Mouse (Mus musculus) embryonic facial prominence, embryonic 13.5 days (tissue): Measurements from ENCODE around the gene Smpd2. TPM values are rescaled to one million over a fixed set of nuclear protein-coding genes. Genes with fewer than 3 reads are reported as not detected.
A peak's percentile ranks its signal among the peaks of the same experiment; 100 is the strongest.
"Not testable (repeated sequence)": the region's sequence is repeated elsewhere in the genome, so short reads cannot be mapped to it uniquely, and the experiment has no call there.

Experiments
- ATAC-seq: fragments of 200-750 bp; cut with Nextera tagmentation; 2 replicates; pipeline ENCODE4 v1.8.0; 2017; ENCODE audit warnings: low read depth; ENCODE audit not compliant: insufficient number of reproducible peaks, insufficient read depth, low FRiP score, low TSS enrichment
- H3K27ac ChIP-seq: fragments of 300-500 bp; sonication (generic); 2 replicates; pipeline ENCODE4 v1.5.1; 2015; ENCODE audit warnings: moderate library complexity, mild to moderate bottlenecking, inconsistent platforms
- H3K27me3 ChIP-seq: fragments of 300-500 bp; sonication (generic); 2 replicates; pipeline ENCODE4 v1.6.1; 2015; ENCODE audit warnings: mild to moderate bottlenecking, inconsistent platforms
- H3K36me3 ChIP-seq: fragments of 300-500 bp; sonication (generic); 2 replicates; pipeline ENCODE4 v1.6.1; 2015; ENCODE audit warnings: mild to moderate bottlenecking, inconsistent platforms
- H3K4me1 ChIP-seq: fragments of 300-500 bp; sonication (generic); 2 replicates; pipeline ENCODE4 v1.6.1; 2015; ENCODE audit warnings: inconsistent platforms
- H3K4me2 ChIP-seq: fragments of 300-500 bp; sonication (generic); 2 replicates; pipeline ENCODE4 v1.6.1; 2015; ENCODE audit warnings: moderate library complexity, mild to moderate bottlenecking, inconsistent platforms
- H3K4me3 ChIP-seq: fragments of 300-500 bp; sonication (generic); 2 replicates; pipeline ENCODE4 v1.5.1; 2015; ENCODE audit warnings: mild to moderate bottlenecking, inconsistent platforms
- H3K9ac ChIP-seq: fragments of 300-500 bp; sonication (generic); 2 replicates; pipeline ENCODE4 v1.6.1; 2015; ENCODE audit warnings: mild to moderate bottlenecking, inconsistent platforms
- H3K9me3 ChIP-seq: fragments of 300-500 bp; sonication (generic); 2 replicates; pipeline ENCODE4 v1.6.1; 2016; ENCODE audit warnings: inconsistent platforms
- WGBS: fragments of 180-500 bp; shearing (Covaris S2); methylation state at CpG from one replicate; pipeline ENCODE4 v1.1.7; 2015; ENCODE audit warnings: mixed read lengths; 5-methylcytosine and 5-hydroxymethylcytosine counted together
- polyA plus RNA-seq: library from polyadenylated mRNA; unstranded; fragments of >200 nt; fragmentation: Nextera tagmentation; extraction: Ambion mirVana; gene quantifications from 2 replicates; pipeline ENCODE4 v1.2.1, GENCODE M21; 2015

The Smpd2 gene
- polyA plus RNA-seq, 1 experiment from 2014 or later: 60.6 TPM

DNA sequence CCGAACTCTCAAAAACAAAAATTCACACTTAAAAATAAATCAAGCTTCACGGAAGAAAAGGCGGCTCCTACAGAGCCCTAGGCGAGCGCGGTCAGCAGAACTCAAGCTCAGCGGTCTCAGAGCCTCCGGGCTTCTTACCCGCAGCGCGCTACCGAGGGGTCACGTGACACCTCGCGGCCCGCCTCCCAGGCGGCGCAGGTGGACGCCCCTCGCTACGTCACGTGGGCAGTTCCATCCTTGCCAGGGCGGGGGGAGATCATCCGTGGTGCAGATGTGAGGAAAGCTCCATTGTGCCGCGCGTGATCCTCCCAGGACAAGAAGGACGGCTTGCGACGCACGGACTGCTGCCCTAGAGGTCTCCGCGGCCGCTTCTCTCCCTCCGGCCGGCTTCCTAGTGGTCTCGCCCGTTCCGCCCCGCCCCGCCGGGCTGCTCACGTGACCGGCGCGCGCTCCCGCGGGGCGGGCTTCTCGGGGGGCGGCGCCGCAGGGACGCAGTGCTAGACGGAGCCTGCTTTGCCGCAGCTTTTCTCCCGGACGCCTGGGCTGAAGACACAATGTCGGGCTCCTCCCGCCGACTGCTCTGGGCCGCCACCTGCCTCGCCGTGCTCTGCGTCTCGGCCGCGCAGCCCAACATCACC, 28.9 kb upstream of the Smpd2 start, which contains the start of gene Cd164:
Gene Cd164, plus strand, starts transcription at position 434 of the 638 bp plus-strand sequence.
- Histone ChIP-seq H3K9ac (peak within 1 kb of the TSS; percentile 86), H3K27me3 (no peaks in the 10 kb centered on the region), H3K9me3 (no peaks in the 10 kb centered on the region), H3K4me2 (peak within 1 kb of the TSS; percentile 84), H3K4me1 (peaks cover 18% of the 10 kb centered on the region), H3K36me3 (peaks cover 7% of the 10 kb centered on the region; the same call in 1 of the 2 replicates), H3K27ac (peak within 1 kb of the TSS; percentile 97), H3K4me3 (peak within 1 kb of the TSS; percentile 72)
- 0% methylated on average over 56 of the region's 69 CpGs for WGBS
- peak; percentile 92 for ATAC-seq

- peak overlapping the region; percentile 84 for H3K4me2 ChIP-seq
- WGBS: under 1% methylated on average over 23 of the region's 23 CpGs
- peaks cover 18% of the 10 kb centered on the region for H3K4me1 ChIP-seq
- no peaks in the 10 kb centered on the region for H3K9me3 ChIP-seq
- no peaks in the 10 kb centered on the region for H3K27me3 ChIP-seq
- 0 out of 2 replicates have a peak, but pooled peaks cover 6% of the 10 kb centered on the region for H3K36me3 ChIP-seq
- H3K27ac ChIP-seq: peak overlapping the region; percentile 97
- peak; percentile 45 for ATAC-seq
- H3K4me3 ChIP-seq: peak overlapping the region; percentile 72
- H3K9ac ChIP-seq: peak overlapping the region; percentile 86
Measured at GRCm38 (mm10) chr10:41518508-41518980, 28.4 kb upstream of the Smpd2 start.

DNA sequence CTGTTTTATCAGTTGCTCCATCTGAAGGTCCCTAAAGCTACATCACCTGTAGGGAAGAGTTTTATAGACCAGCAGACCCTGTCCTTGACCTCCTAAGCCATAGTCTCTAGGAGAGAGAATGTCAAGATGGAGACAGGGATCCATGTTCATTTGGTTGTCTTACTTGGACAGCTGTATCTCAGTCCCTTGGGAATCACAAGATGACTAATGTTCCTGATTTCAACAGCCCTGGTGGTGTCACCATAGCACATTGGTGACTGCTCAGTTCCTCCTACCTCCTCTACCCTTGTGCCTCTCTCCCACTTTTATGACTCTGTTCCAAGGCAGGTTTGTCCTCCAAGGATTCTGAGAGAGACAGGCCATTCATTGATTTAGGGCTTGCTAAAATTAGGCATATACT, 24.8 kb upstream of the Smpd2 start:
- H3K4me2 ChIP-seq: no peak overlapping the region
- H3K27me3 ChIP-seq: no peaks in the 10 kb centered on the region
- H3K9ac ChIP-seq: no peak overlapping the region
- no peak overlapping the region for H3K27ac ChIP-seq
- ATAC-seq: no peak
- H3K36me3 ChIP-seq: no peaks in the 10 kb centered on the region
- no peaks in the 10 kb centered on the region for H3K4me1 ChIP-seq
- H3K9me3 ChIP-seq: no peaks in the 10 kb centered on the region
- no peak overlapping the region for H3K4me3 ChIP-seq

DNA sequence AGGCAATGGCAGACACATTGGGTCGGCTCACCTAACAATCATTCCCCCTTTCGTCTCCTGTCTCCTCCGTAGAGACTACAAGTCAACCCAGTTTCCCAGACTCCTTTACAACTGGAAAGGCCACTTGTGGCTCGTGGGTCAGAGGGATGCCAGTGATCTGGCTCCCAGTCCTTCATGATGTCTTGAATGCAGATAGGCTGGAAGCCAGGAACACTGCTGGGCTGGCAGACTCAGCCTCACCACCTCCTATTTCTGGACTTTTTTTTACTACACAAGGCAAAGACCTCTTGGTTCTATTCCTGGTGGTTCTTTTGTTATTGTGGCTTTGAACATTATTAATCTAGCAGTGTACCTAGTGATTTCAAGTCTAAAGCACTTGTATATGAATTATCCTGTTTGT, 24.1 kb upstream of the Smpd2 start:
- Histone ChIP-seq H3K27ac (no peak overlapping the region), H3K4me2 (no peak overlapping the region), H3K4me3 (no peak overlapping the region), H3K9me3 (no peaks in the 10 kb centered on the region), H3K4me1 (no peaks in the 10 kb centered on the region), H3K27me3 (no peaks in the 10 kb centered on the region), H3K9ac (no peak overlapping the region), H3K36me3 (no peaks in the 10 kb centered on the region)
- no peak for ATAC-seq
- WGBS: 73% methylated on average over 4 of the region's 4 CpGs

- no peak for ATAC-seq
- Histone ChIP-seq H3K36me3 (no peaks in the 10 kb centered on the region), H3K27me3 (no peaks in the 10 kb centered on the region), H3K9me3 (no peaks in the 10 kb centered on the region), H3K27ac (no peak overlapping the region), H3K4me1 (no peaks in the 10 kb centered on the region), H3K4me3 (no peak overlapping the region), H3K9ac (no peak overlapping the region), H3K4me2 (no peak overlapping the region)
- WGBS: 38% methylated on average over 2 of the region's 2 CpGs
Measured at GRCm38 (mm10) chr10:41509160-41509559, 19.0 kb upstream of the Smpd2 start.

GRCm38 (mm10) chr10:41505446-41505845, 15.3 kb upstream of the Smpd2 start:
- 5% methylated on average over 3 of the region's 3 CpGs for WGBS
- not testable (repeated sequence) for H3K4me2 ChIP-seq, H3K27me3 ChIP-seq, H3K27ac ChIP-seq, H3K9me3 ChIP-seq, ATAC-seq, H3K4me3 ChIP-seq, H3K36me3 ChIP-seq, H3K4me1 ChIP-seq
- 0 out of 2 replicates have a peak overlapping the region, but pooled peaks have one; percentile 16 for H3K9ac ChIP-seq

DNA sequence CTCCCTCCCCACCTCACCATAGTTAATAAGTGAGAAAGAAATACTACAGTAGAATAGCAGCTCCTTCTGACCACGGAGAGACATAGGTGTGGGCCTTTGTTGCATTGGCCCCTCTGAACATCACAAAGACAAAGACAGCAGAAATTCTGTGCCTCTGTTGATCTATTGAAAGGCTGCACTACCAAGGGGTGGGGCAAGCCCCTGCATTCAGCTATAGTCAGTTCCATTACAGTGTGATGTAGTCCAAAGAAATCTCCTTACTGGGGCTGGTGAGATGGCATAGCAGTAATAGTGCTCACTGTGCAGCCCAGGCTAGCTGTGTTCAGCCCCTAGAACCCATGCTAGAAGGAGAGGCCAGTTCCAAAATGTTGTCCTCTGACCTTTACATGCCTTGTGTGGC, 14.8 kb upstream of the Smpd2 start:
- H3K4me3 ChIP-seq: no peak overlapping the region
- H3K9ac ChIP-seq: no peak overlapping the region
- no peaks in the 10 kb centered on the region for H3K4me1 ChIP-seq
- no peaks in the 10 kb centered on the region for H3K36me3 ChIP-seq
- H3K27me3 ChIP-seq: no peaks in the 10 kb centered on the region
- no peak overlapping the region for H3K4me2 ChIP-seq
- no peak for ATAC-seq
- 93% methylated on average over 1 of the region's 1 CpGs for WGBS
- H3K27ac ChIP-seq: no peak overlapping the region
- no peaks in the 10 kb centered on the region for H3K9me3 ChIP-seq

DNA sequence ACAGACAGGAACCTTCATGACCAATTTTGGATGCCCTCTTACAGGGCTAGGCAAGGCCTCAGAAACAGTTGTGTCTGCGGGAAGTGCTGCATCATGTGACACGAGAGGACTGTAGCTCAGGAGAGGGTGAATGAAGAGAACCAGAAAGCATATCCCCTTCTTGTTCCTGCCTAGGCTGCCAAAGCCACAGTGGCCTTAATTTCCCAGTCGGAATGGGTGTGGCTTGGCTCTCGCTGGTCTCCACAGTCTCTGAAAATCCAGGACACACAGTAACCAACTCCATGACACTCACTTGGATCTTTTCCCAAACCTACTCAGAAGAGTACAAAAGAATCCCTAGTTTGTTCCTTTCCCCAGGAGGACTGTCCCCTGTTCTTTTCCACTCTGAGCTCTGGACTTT, 10.8 kb upstream of the Smpd2 start:
- Histone ChIP-seq H3K4me2 (no peak overlapping the region), H3K9me3 (no peaks in the 10 kb centered on the region), H3K27me3 (no peaks in the 10 kb centered on the region), H3K4me3 (no peak overlapping the region), H3K27ac (no peak overlapping the region), H3K36me3 (no peaks in the 10 kb centered on the region), H3K9ac (no peak overlapping the region), H3K4me1 (no peaks in the 10 kb centered on the region)
- ATAC-seq: no peak
- WGBS: 58% methylated on average over 4 of the region's 4 CpGs

DNA sequence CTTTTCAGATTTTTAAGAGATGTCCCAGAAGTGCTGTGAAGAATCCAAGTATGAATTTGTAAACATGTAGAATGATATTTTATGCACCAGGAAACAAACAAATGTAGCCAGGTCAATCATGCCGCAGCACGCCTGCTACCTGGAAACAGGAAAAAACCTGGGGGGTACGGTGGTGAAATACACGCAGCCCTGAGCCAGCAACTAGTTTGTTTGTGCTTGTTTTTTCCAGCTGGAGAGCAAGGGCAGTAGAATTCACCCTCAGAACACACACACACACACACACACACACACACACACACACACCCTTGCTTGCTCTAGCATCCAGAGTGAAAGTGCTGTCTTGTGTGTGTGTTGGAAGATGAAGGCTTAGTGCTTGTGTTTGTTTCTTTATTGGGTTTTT, 942 bp upstream of the Smpd2 start:
- Histone ChIP-seq H3K4me2 (peak overlapping the region; percentile 100; the same call in 1 of the 2 replicates), H3K4me3 (no peak overlapping the region)
- WGBS: 42% methylated on average over 4 of the region's 4 CpGs

GRCm38 (mm10) chr10:41490518-41490873, 327 bp upstream of the Smpd2 start:
- under 1% methylated on average over 29 of the region's 29 CpGs for WGBS
- Histone ChIP-seq H3K9me3 (no peaks in the 10 kb centered on the region), H3K36me3 (peaks cover 30% of the 10 kb centered on the region), H3K27me3 (0 out of 2 replicates have a peak, but pooled peaks cover 3% of the 10 kb centered on the region), H3K4me1 (peaks cover 18% of the 10 kb centered on the region), H3K4me2 (peak overlapping the region; percentile 100), H3K27ac (no peak overlapping the region), H3K9ac (peak overlapping the region; percentile 82), H3K4me3 (peak overlapping the region; percentile 68)
- 0 out of 2 replicates have a peak, but pooled peaks have one; percentile 9 for ATAC-seq

More for the DNA sequence above, 942 bp upstream of the Smpd2 start:
- H3K9ac ChIP-seq: no peak overlapping the region
- H3K9me3 ChIP-seq: no peaks in the 10 kb centered on the region
- H3K4me1 ChIP-seq: peaks cover 18% of the 10 kb centered on the region
- peaks cover 24% of the 10 kb centered on the region for H3K36me3 ChIP-seq
- ATAC-seq: no peak
- no peak overlapping the region for H3K27ac ChIP-seq
- H3K27me3 ChIP-seq: 0 out of 2 replicates have a peak, but pooled peaks cover 3% of the 10 kb centered on the region

DNA sequence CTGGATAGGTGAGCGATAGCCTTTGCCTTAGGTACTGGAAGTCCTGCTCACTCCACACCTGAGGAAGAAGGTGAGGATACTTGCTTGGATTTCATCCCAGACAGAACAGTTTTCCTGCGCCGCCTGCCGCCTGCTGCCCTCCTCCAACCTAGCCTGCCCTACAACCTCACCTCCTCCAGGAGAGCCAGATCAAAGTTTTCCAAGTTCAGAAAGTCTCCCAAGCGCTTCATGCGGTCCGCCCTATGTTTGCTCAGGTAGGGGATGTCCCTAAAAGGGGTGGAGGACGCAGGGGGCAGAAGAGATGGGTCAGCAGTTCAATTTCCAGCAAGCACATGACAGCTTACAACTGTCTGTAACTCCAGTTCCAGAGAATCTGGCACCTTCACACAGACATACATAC, 875 bp downstream of the Smpd2 start:
- peak overlapping the region; percentile 82 for H3K9ac ChIP-seq
- WGBS: 23% methylated on average over 8 of the region's 8 CpGs
- ATAC-seq: no peak
- peak overlapping the region; percentile 68 for H3K4me3 ChIP-seq
- H3K36me3 ChIP-seq: peaks cover 42% of the 10 kb centered on the region
- peak overlapping the region; percentile 100 for H3K4me2 ChIP-seq
- H3K27me3 ChIP-seq: 0 out of 2 replicates have a peak, but pooled peaks cover 3% of the 10 kb centered on the region
- H3K9me3 ChIP-seq: no peaks in the 10 kb centered on the region
- peaks cover 18% of the 10 kb centered on the region for H3K4me1 ChIP-seq
- H3K27ac ChIP-seq: no peak overlapping the region

- H3K27me3 ChIP-seq: 0 out of 2 replicates have a peak, but pooled peaks cover 3% of the 10 kb centered on the region
- H3K36me3 ChIP-seq: peaks cover 46% of the 10 kb centered on the region
- H3K4me3 ChIP-seq: peak overlapping the region; percentile 68
- no peak overlapping the region for H3K27ac ChIP-seq
- H3K4me1 ChIP-seq: peaks cover 18% of the 10 kb centered on the region
- H3K9me3 ChIP-seq: no peaks in the 10 kb centered on the region
- H3K4me2 ChIP-seq: peak overlapping the region; percentile 100
- peak overlapping the region; percentile 82 for H3K9ac ChIP-seq
- 40% methylated on average over 7 of the region's 7 CpGs for WGBS
- ATAC-seq: no peak
Measured at GRCm38 (mm10) chr10:41488877-41489276, 1.3 kb downstream of the Smpd2 start.
